24 mouse cellular contexts compared by ENCODE assay signal in the genomic region with DNA sequence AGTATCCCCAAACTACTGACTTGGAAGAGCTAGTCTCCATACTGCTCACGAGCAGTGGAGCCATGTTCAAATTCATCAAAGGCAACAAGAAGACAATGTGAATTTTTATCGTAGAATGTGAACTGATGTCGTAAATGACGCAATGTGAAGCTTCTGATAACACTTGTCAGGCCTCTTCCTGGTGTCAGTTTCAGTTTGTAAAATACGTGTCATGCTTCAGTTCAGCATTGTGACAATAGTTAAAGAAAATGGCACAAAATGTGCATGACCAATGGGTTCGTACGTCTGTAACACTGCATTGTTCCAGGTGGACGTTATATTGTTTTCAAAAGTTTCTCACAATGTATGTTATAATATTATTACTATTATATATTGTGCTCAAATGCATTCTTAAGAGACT.
A peak's percentile ranks its signal among the peaks of the same experiment; 100 is the strongest.
DNase-seq lines count a peak whose midpoint lies in the region; ATAC-seq and TF ChIP-seq lines count a peak whose summit lies in the region.
"Had no signal": no experiment of that assay in that cellular context is flagged by ENCODE, and none has a peak within 500 bp of the region (broad histone marks: within the 10 kb centered on the region; RNA-seq: fewer than 3 reads in every experiment).

No protein-coding gene starts in this region.

- no peak overlapping the region for H3K4me3 ChIP-seq in midbrain, embryonic 11.5 days (ENCODE audit: low read depth, low read length)
- H3K4me3 ChIP-seq in midbrain, embryonic 15.5 days = no peak overlapping the region
- H3K4me3 ChIP-seq in bone marrow macrophage, adult 2 months (ENCODE audit: insufficient read depth, low read length) = no peak overlapping the region
- H3K4me3 ChIP-seq: embryonic facial prominence, embryonic 15.5 days; erythroblast, embryonic 14.5 days; forebrain, embryonic 10.5 days; heart, embryonic 10.5 days; hindbrain, embryonic 12.5 days; intestine, embryonic 15.5 days had no signal

- no peak for TF ChIP-seq POLR2A in bone marrow macrophage, adult 2 months (IDR thresholded peaks at IDR 0.05; ENCODE audit: borderline replicate concordance, low read depth, low read length)

- TF ChIP-seq CTCF in bone marrow macrophage, adult 2 months (IDR thresholded peaks at IDR 0.05; ENCODE audit: low read depth, low read length) = no peak

- H3K9ac ChIP-seq in midbrain, embryonic 11.5 days (ENCODE audit: low read length) = no peak overlapping the region
- H3K9ac ChIP-seq in midbrain, embryonic 15.5 days = no peak overlapping the region
- H3K9ac ChIP-seq: embryonic facial prominence, embryonic 15.5 days; hindbrain, embryonic 12.5 days; intestine, embryonic 15.5 days had no signal

- H3K9me3 ChIP-seq in midbrain, embryonic 11.5 days (ENCODE audit: control insufficient read depth, low read length) = no peaks in the 10 kb centered on the region
- H3K9me3 ChIP-seq in midbrain, embryonic 15.5 days = no peaks in the 10 kb centered on the region
- H3K9me3 ChIP-seq: embryonic facial prominence, embryonic 15.5 days; forebrain, embryonic 10.5 days; heart, embryonic 10.5 days; hindbrain, embryonic 12.5 days; intestine, embryonic 15.5 days had no signal

- no peaks in the 10 kb centered on the region for H3K27me3 ChIP-seq in midbrain, embryonic 11.5 days (ENCODE audit: control insufficient read depth, insufficient read depth, low read length)
- H3K27me3 ChIP-seq in midbrain, embryonic 15.5 days (replicated peaks) = no peaks in the 10 kb centered on the region
- H3K27me3 ChIP-seq: embryonic facial prominence, embryonic 15.5 days; hindbrain, embryonic 12.5 days; intestine, embryonic 15.5 days had no signal

- 88% methylated on average over 8 of the region's 8 CpGs for WGBS in midbrain, embryonic 11.5 days
- WGBS in midbrain, embryonic 15.5 days = 86% methylated on average over 8 of the region's 8 CpGs

- H3K36me3 ChIP-seq in midbrain, embryonic 11.5 days (ENCODE audit: control insufficient read depth, insufficient read depth, low read length) = no peaks in the 10 kb centered on the region
- H3K36me3 ChIP-seq in midbrain, embryonic 15.5 days (replicated peaks) = peaks cover 13% of the 10 kb centered on the region

- no peak overlapping the region for H3K4me2 ChIP-seq in midbrain, embryonic 11.5 days
- no peak overlapping the region for H3K4me2 ChIP-seq in midbrain, embryonic 15.5 days
- H3K4me2 ChIP-seq: embryonic facial prominence, embryonic 15.5 days; hindbrain, embryonic 12.5 days; intestine, embryonic 15.5 days had no signal

- H3K27ac ChIP-seq in midbrain, embryonic 11.5 days (ENCODE audit: low read depth, low read length) = no peak overlapping the region
- no peak overlapping the region for H3K27ac ChIP-seq in midbrain, embryonic 15.5 days
- H3K27ac ChIP-seq in bone marrow macrophage, adult 2 months (ENCODE audit: insufficient read depth, low read depth, low read length) = 0 out of 2 replicates have a peak overlapping the region, but pooled peaks have one; percentile 16
- H3K27ac ChIP-seq: embryonic facial prominence, embryonic 15.5 days; forebrain, embryonic 10.5 days; heart, embryonic 10.5 days; hindbrain, embryonic 12.5 days; intestine, embryonic 15.5 days had no signal

- DNase-seq in midbrain, embryonic 11.5 days (ENCODE audit: low spot score, missing footprints) = peak; percentile 72
- no peak for DNase-seq in spleen, adult 18-20 months
- no peak for DNase-seq in layer of hippocampus, adult 11-12 months (ENCODE audit: low spot score)
- no peak for DNase-seq in kidney, postnatal 25 days
- DNase-seq in kidney, adult 9 months = no peak
- DNase-seq: adrenal gland, postnatal 10 days; cerebellum, adult 11-12 months; cerebellum, postnatal 10 days; embryo, embryonic 11 days; gastrocnemius, postnatal 36 days; heart, adult 18-20 months; heart, postnatal 10 days; heart, postnatal 4 days had no signal

- H3K4me1 ChIP-seq in midbrain, embryonic 11.5 days (ENCODE audit: control insufficient read depth, insufficient read depth, low read length) = no peaks in the 10 kb centered on the region
- H3K4me1 ChIP-seq in midbrain, embryonic 15.5 days = no peaks in the 10 kb centered on the region
- H3K4me1 ChIP-seq in bone marrow macrophage, adult 2 months (ENCODE audit: control insufficient read depth, insufficient read depth, low read length) = peaks cover 35% of the 10 kb centered on the region
- H3K4me1 ChIP-seq: embryonic facial prominence, embryonic 15.5 days; forebrain, embryonic 10.5 days; heart, embryonic 10.5 days; hindbrain, embryonic 12.5 days; intestine, embryonic 15.5 days had no signal

- no peak for ATAC-seq in midbrain, embryonic 11.5 days (ENCODE audit: low FRiP score)
- ATAC-seq in midbrain, embryonic 15.5 days (replicated peaks) = no peak
- peak; percentile 33 for ATAC-seq in inflammation-experienced regulatory T-cells, adult 6 months
- ATAC-seq: forebrain, embryonic 14.5 days; hindbrain, embryonic 16.5 days; intestine, embryonic 15.5 days had no signal
